Comparison of ENCODE assay signal across 19 mouse cellular contexts in the genomic region with DNA sequence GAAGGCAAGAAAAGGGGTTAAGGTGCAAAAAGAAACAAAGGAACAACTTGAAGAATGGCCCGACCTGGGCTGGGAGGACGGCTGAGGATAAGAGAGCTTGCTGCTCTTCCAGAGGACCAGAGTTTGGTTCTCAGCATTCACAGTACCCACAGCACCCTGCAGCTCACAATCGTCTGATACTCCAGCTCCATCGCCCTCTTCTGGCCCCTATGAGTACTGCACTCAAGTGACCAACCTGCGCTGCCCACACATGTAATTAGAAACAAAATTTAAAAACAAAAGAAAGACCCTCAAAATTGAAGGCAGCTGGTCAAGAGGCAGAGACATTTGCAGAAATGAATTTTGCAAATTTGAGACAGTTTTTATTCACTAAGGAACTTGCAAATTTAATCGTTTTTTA. TPM values are rescaled to one million over a fixed set of nuclear protein-coding genes. Genes with fewer than 3 reads are reported as not detected.
DNase-seq lines count a peak whose midpoint lies in the region; ATAC-seq and TF ChIP-seq lines count a peak whose summit lies in the region.
"Had no signal": no experiment of that assay in that cellular context is flagged by ENCODE, and none has a peak within 500 bp of the region (broad histone marks: within the 10 kb centered on the region; RNA-seq: fewer than 3 reads in every experiment).

No protein-coding gene starts in this region.

- H3K36me3 ChIP-seq in intestine, postnatal 0 days (ENCODE audit: control insufficient read depth, insufficient read depth) = no peaks in the 10 kb centered on the region
- H3K36me3 ChIP-seq in intestine, embryonic 16.5 days (ENCODE audit: control insufficient read depth, insufficient read depth, low read length) = no peaks in the 10 kb centered on the region
- H3K36me3 ChIP-seq in midbrain, postnatal 0 days (ENCODE audit: insufficient read depth, low read length) = no peaks in the 10 kb centered on the region
- no peaks in the 10 kb centered on the region for H3K36me3 ChIP-seq in midbrain, embryonic 10.5 days
- H3K36me3 ChIP-seq in MEL (ENCODE audit: control insufficient read depth in 1 of 2, insufficient read depth in 2 of 2, low read length in 2 of 2) = no peaks in the 10 kb centered on the region
- H3K36me3 ChIP-seq in neural tube, embryonic 15.5 days = no peaks in the 10 kb centered on the region
- H3K36me3 ChIP-seq: embryonic facial prominence, embryonic 12.5 days; forebrain, embryonic 15.5 days had no signal

- no peaks in the 10 kb centered on the region for H3K27me3 ChIP-seq in intestine, postnatal 0 days (replicated peaks; ENCODE audit: control insufficient read depth, insufficient read depth, low read length)
- H3K27me3 ChIP-seq in intestine, embryonic 16.5 days (replicated peaks; ENCODE audit: control insufficient read depth, insufficient read depth, low read length) = no peaks in the 10 kb centered on the region
- no peaks in the 10 kb centered on the region for H3K27me3 ChIP-seq in midbrain, postnatal 0 days (ENCODE audit: insufficient read depth, low read length)
- no peaks in the 10 kb centered on the region for H3K27me3 ChIP-seq in midbrain, embryonic 10.5 days (ENCODE audit: low read depth, poor library complexity, severe bottlenecking)
- H3K27me3 ChIP-seq in MEL (ENCODE audit: control insufficient read depth in 1 of 2, insufficient read depth in 2 of 2, low read length in 2 of 2) = no peaks in the 10 kb centered on the region
- H3K27me3 ChIP-seq in neural tube, embryonic 15.5 days (replicated peaks) = no peaks in the 10 kb centered on the region
- H3K27me3 ChIP-seq: embryonic facial prominence, embryonic 12.5 days; forebrain, embryonic 15.5 days had no signal

- no peak for DNase-seq in midbrain, postnatal 0 days (ENCODE audit: low spot score)
- DNase-seq in midbrain, embryonic 10.5 days (ENCODE audit: low spot score) = no peak
- peak; percentile 25 for DNase-seq in MEL (ENCODE audit: low read depth, low spot score)
- DNase-seq in induced T-regulatory cell, adult 2 months (ENCODE audit: low read depth) = peak; percentile 6
- DNase-seq: adrenal gland, adult 2 months; cerebellum, adult 8-10 months; kidney, postnatal 14 days; midbrain, embryonic 14.5 days; thymus, postnatal 36 days had no signal

- no peak for TF ChIP-seq POLR2A in MEL (IDR thresholded peaks at IDR 0.05; ENCODE audit: control insufficient read depth in 1 of 2, insufficient read depth in 1 of 2, low read depth in 1 of 2, low read length in 2 of 2, poor library complexity in 1 of 2)

- H3K4me2 ChIP-seq in intestine, postnatal 0 days (replicated peaks; ENCODE audit: low read depth) = no peak overlapping the region
- no peak overlapping the region for H3K4me2 ChIP-seq in intestine, embryonic 16.5 days (ENCODE audit: low read depth, low read length)
- H3K4me2 ChIP-seq in midbrain, postnatal 0 days (ENCODE audit: low read depth, low read length, poor library complexity, severe bottlenecking) = no peak overlapping the region
- H3K4me2 ChIP-seq in neural tube, embryonic 15.5 days = no peak overlapping the region
- H3K4me2 ChIP-seq: embryonic facial prominence, embryonic 12.5 days; forebrain, embryonic 15.5 days had no signal

- no peak overlapping the region for H3K27ac ChIP-seq in intestine, postnatal 0 days (ENCODE audit: low read depth, low read length)
- H3K27ac ChIP-seq in intestine, embryonic 16.5 days (ENCODE audit: low read length) = no peak overlapping the region
- H3K27ac ChIP-seq in midbrain, postnatal 0 days (ENCODE audit: low read depth, low read length) = no peak overlapping the region
- no peak overlapping the region for H3K27ac ChIP-seq in midbrain, embryonic 10.5 days (replicated peaks)
- H3K27ac ChIP-seq in MEL (ENCODE audit: control insufficient read depth, low read depth, low read length) = no peak overlapping the region
- H3K27ac ChIP-seq in neural tube, embryonic 15.5 days (replicated peaks) = no peak overlapping the region
- H3K27ac ChIP-seq: embryonic facial prominence, embryonic 12.5 days; forebrain, embryonic 15.5 days had no signal

- TF ChIP-seq RAD21 in MEL (IDR thresholded peaks at IDR 0.05; ENCODE audit: low read depth, low read length) = no peak; the same call in 1 of the 2 replicates

- peak; percentile 54 for TF ChIP-seq CTCF in intestine, postnatal 0 days (IDR thresholded peaks at IDR 0.05; ENCODE audit: low read depth)
- peak; percentile 20; the same call in 1 of the 2 replicates for TF ChIP-seq CTCF in midbrain, postnatal 0 days (IDR thresholded peaks at IDR 0.05)
- TF ChIP-seq CTCF in MEL (IDR thresholded peaks at IDR 0.05 in 2 of 3, conservative IDR thresholded peaks at IDR 0.05 in 1 of 3; ENCODE audit: control insufficient read depth in 1 of 3, insufficient read depth in 1 of 3, low read depth in 2 of 3, low read length in 3 of 3, poor library complexity in 1 of 3, severe bottlenecking in 1 of 3) = peak; percentile 23 to 32 (median 29); a peak in 5 of 6 replicates

- WGBS in intestine, postnatal 0 days = 72% methylated on average over 6 of the region's 6 CpGs
- WGBS in intestine, embryonic 16.5 days = 74% methylated on average over 6 of the region's 6 CpGs
- WGBS in midbrain, postnatal 0 days = 70% methylated on average over 6 of the region's 6 CpGs
- WGBS in midbrain, embryonic 10.5 days = 72% methylated on average over 6 of the region's 6 CpGs
- WGBS in neural tube, embryonic 15.5 days = 75% methylated on average over 6 of the region's 6 CpGs

- no peak for TF ChIP-seq EP300 in MEL (IDR thresholded peaks at IDR 0.05; ENCODE audit: low read depth in 1 of 2, low read length in 2 of 2)

- H3K79me2 ChIP-seq in MEL (ENCODE audit: control insufficient read depth, insufficient read depth, low read length, poor library complexity) = no peaks in the 10 kb centered on the region

- ATAC-seq in intestine, postnatal 0 days = no peak
- no peak for ATAC-seq in intestine, embryonic 16.5 days
- no peak for ATAC-seq in midbrain, postnatal 0 days (ENCODE audit: low FRiP score)
- ATAC-seq in neural tube, embryonic 15.5 days (ENCODE audit: low FRiP score) = no peak
- no peak for ATAC-seq in monocyte, adult 5-6 weeks (replicated peaks; ENCODE audit: insufficient number of reproducible peaks, low FRiP score, low TSS enrichment, poor library complexity, severe bottlenecking)
- ATAC-seq: CD4-positive, CD25-positive, alpha-beta regulatory T cell, adult 4 months; forebrain, embryonic 15.5 days had no signal

- H3K4me1 ChIP-seq in intestine, postnatal 0 days (replicated peaks; ENCODE audit: control insufficient read depth, insufficient read depth, low read length) = no peaks in the 10 kb centered on the region
- peaks cover 3% of the 10 kb centered on the region; the same call in 1 of the 2 replicates for H3K4me1 ChIP-seq in intestine, embryonic 16.5 days (ENCODE audit: control insufficient read depth, insufficient read depth, low read length)
- no peaks in the 10 kb centered on the region for H3K4me1 ChIP-seq in midbrain, postnatal 0 days (ENCODE audit: insufficient read depth, low read length)
- H3K4me1 ChIP-seq in midbrain, embryonic 10.5 days = peaks cover 6% of the 10 kb centered on the region
- no peaks in the 10 kb centered on the region for H3K4me1 ChIP-seq in MEL (ENCODE audit: control insufficient read depth in 1 of 2, insufficient read depth in 2 of 2, low read length in 2 of 2)
- 0 out of 2 replicates have a peak, but pooled peaks cover 2% of the 10 kb centered on the region for H3K4me1 ChIP-seq in neural tube, embryonic 15.5 days
- H3K4me1 ChIP-seq: embryonic facial prominence, embryonic 12.5 days; forebrain, embryonic 15.5 days had no signal

- H3K9me3 ChIP-seq in intestine, postnatal 0 days (ENCODE audit: control insufficient read depth) = no peaks in the 10 kb centered on the region
- H3K9me3 ChIP-seq in intestine, embryonic 16.5 days (ENCODE audit: control insufficient read depth, low read length) = no peaks in the 10 kb centered on the region
- no peaks in the 10 kb centered on the region for H3K9me3 ChIP-seq in midbrain, postnatal 0 days (ENCODE audit: low read length)
- H3K9me3 ChIP-seq in midbrain, embryonic 10.5 days (replicated peaks) = no peaks in the 10 kb centered on the region
- no peaks in the 10 kb centered on the region for H3K9me3 ChIP-seq in MEL (replicated peaks; ENCODE audit: insufficient read depth, low read length)
- no peaks in the 10 kb centered on the region for H3K9me3 ChIP-seq in neural tube, embryonic 15.5 days (replicated peaks)
- H3K9me3 ChIP-seq: embryonic facial prominence, embryonic 12.5 days; forebrain, embryonic 15.5 days had no signal

- H3K9ac ChIP-seq in intestine, postnatal 0 days (ENCODE audit: low read depth, low read length) = no peak overlapping the region
- H3K9ac ChIP-seq in intestine, embryonic 16.5 days (ENCODE audit: low read depth, low read length) = no peak overlapping the region
- H3K9ac ChIP-seq in midbrain, postnatal 0 days (replicated peaks; ENCODE audit: low read length, poor library complexity, severe bottlenecking) = no peak overlapping the region
- no peak overlapping the region for H3K9ac ChIP-seq in MEL (ENCODE audit: control insufficient read depth, low read depth, low read length, poor library complexity, severe bottlenecking)
- H3K9ac ChIP-seq in neural tube, embryonic 15.5 days (replicated peaks) = no peak overlapping the region
- H3K9ac ChIP-seq: embryonic facial prominence, embryonic 12.5 days; forebrain, embryonic 15.5 days had no signal

- no peak overlapping the region for H3K4me3 ChIP-seq in intestine, postnatal 0 days (ENCODE audit: low read depth, low read length)
- H3K4me3 ChIP-seq in intestine, embryonic 16.5 days (ENCODE audit: low read length) = no peak overlapping the region
- no peak overlapping the region for H3K4me3 ChIP-seq in midbrain, postnatal 0 days (ENCODE audit: low read depth, low read length)
- H3K4me3 ChIP-seq in midbrain, embryonic 10.5 days = no peak overlapping the region
- H3K4me3 ChIP-seq in MEL (ENCODE audit: control insufficient read depth in 1 of 2, insufficient read depth in 1 of 2, low read depth in 2 of 2, low read length in 2 of 2) = no peak overlapping the region
- no peak overlapping the region for H3K4me3 ChIP-seq in neural tube, embryonic 15.5 days (replicated peaks)
- H3K4me3 ChIP-seq: embryonic facial prominence, embryonic 12.5 days; forebrain, embryonic 15.5 days had no signal

TF ChIP-seq in MEL, 35 proteins besides CTCF, POLR2A, EP300 and RAD21 (continues in another document):
- TF ChIP-seq POLR2AphosphoS5 (IDR thresholded peaks at IDR 0.05; ENCODE audit: borderline replicate concordance, low read depth, low read length) = no peak

RNA-seq across cellular contexts. Expression of gene Iyd, which starts 27.8 kb away (rescaled TPM):
- polyA plus RNA-seq in intestine, postnatal 0 days (2015; fragmentation: Nextera tagmentation; extraction: Ambion mirVana) = 4.1 and 5.1 TPM in 2 replicates
- 7.5 and 7.6 TPM in 2 replicates for polyA plus RNA-seq in intestine, embryonic 16.5 days (2015; fragmentation: Nextera tagmentation; extraction: Ambion mirVana)
- total RNA-seq in midbrain, postnatal 0 days (2014; rRNA removed) = 0.16 and 0.85 TPM in 2 replicates
- 0.74 and 0.79 TPM in 2 replicates for polyA plus RNA-seq in midbrain, postnatal 0 days (2015; fragmentation: Nextera tagmentation; extraction: Ambion mirVana)
- polyA plus RNA-seq in midbrain, embryonic 10.5 days (2016; fragmentation: Nextera tagmentation; extraction: Ambion mirVana) = not detected in 2 replicates
- total RNA-seq in MEL (2012; rRNA removed) = not detected in 2 replicates
- not detected for polyA plus RNA-seq in MEL (2012; ENCODE audit: insufficient read depth in 1 of 2, insufficient read length in 2 of 2, low read depth in 1 of 2, low replicate concordance in 2 of 2, missing spikeins in 1 of 2)
- polyA plus RNA-seq in neural tube, embryonic 15.5 days (2015; fragmentation: Nextera tagmentation; extraction: Ambion mirVana) = 0.37 and 0.45 TPM in 2 replicates
- total RNA-seq in monocyte, adult 5-6 weeks (2017) = not detected in 3 replicates
- total RNA-seq: heart, adult 8-10 months; neutrophil, adult 5-6 weeks had no signal
- polyA plus RNA-seq: CD4-positive, CD25-positive, alpha-beta regulatory T cell, adult 4 months; hindbrain, embryonic 11.5 days had no signal

Comparison
In these comparisons a context has a peak if more than half of its experiments do, and no peak if none do; other contexts are left out.
1. DNase-seq: peak in MEL (single experiment) and induced T-regulatory cell, adult 2 months (single experiment); none in midbrain, postnatal 0 days (single experiment) and midbrain, embryonic 10.5 days (single experiment).
2. Peak in every context shown above with its lines, with median percentiles within 50 percentile points of each other: CTCF ChIP-seq.